16 mouse cellular contexts compared by ENCODE assay signal in the genomic region with DNA sequence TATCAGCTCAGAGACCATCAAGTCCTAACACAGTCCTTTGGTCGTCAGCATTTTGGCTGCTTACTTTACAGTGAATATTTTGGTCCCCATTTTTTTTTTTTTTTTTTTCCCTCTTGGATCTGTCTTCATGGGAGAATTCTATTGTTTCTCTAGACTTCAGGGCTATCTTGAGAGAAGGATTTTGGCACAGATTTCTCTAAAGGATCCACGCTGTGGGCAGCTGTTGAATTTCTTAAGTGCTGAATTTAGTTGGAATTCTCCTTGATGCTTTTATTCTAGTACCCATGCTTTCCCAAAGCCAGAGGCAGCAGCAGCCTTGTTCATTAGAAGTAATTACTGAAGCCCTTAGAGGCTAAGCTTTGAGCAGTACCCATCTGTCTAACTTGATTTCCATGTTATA.
DNase-seq lines count a peak whose midpoint lies in the region; TF ChIP-seq lines count a peak whose summit lies in the region.
"Had no signal": no experiment of that assay in that cellular context is flagged by ENCODE, and none has a peak within 500 bp of the region (broad histone marks: within the 10 kb centered on the region; RNA-seq: fewer than 3 reads in every experiment).

No protein-coding gene starts in this region.

- no peaks in the 10 kb centered on the region for H3K27me3 ChIP-seq in myocyte (ENCODE audit: control insufficient read depth, insufficient read depth, insufficient read length)
- H3K27me3 ChIP-seq in forebrain, embryonic 10.5 days (ENCODE audit: poor library complexity, severe bottlenecking), result no peaks in the 10 kb centered on the region
- H3K27me3 ChIP-seq: embryonic facial prominence, embryonic 12.5 days; forebrain, embryonic 12.5 days had no signal

- H3ac ChIP-seq in myocyte (ENCODE audit: control insufficient read depth, insufficient read length), result no peak overlapping the region

- H3K4me3 ChIP-seq in layer of hippocampus, adult 2 months, result no peak overlapping the region
- H3K4me3 ChIP-seq in myocyte, result no peak overlapping the region
- no peak overlapping the region for H3K4me3 ChIP-seq in forebrain, embryonic 10.5 days
- H3K4me3 ChIP-seq: embryonic facial prominence, embryonic 10.5 days; embryonic facial prominence, embryonic 12.5 days; forebrain, embryonic 12.5 days had no signal

- no peaks in the 10 kb centered on the region for H3K36me3 ChIP-seq in myocyte (ENCODE audit: control insufficient read depth, insufficient read depth)
- no peaks in the 10 kb centered on the region for H3K36me3 ChIP-seq in forebrain, embryonic 10.5 days (replicated peaks)
- H3K36me3 ChIP-seq: embryonic facial prominence, embryonic 10.5 days; embryonic facial prominence, embryonic 12.5 days; forebrain, embryonic 12.5 days had no signal

- H3K4me2 ChIP-seq in myocyte (ENCODE audit: low read depth), result peak overlapping the region; percentile 5
- H3K4me2 ChIP-seq: embryonic facial prominence, embryonic 12.5 days; forebrain, embryonic 12.5 days had no signal

- peak overlapping the region; percentile 21; the same call in 1 of the 2 replicates for H3K27ac ChIP-seq in layer of hippocampus, adult 2 months
- H3K27ac ChIP-seq in forebrain, embryonic 10.5 days, result no peak overlapping the region
- H3K27ac ChIP-seq: embryonic facial prominence, embryonic 10.5 days; embryonic facial prominence, embryonic 12.5 days; forebrain, embryonic 12.5 days had no signal

- no peaks in the 10 kb centered on the region for H3K4me1 ChIP-seq in forebrain, embryonic 10.5 days
- H3K4me1 ChIP-seq: embryonic facial prominence, embryonic 10.5 days; embryonic facial prominence, embryonic 12.5 days; forebrain, embryonic 12.5 days had no signal

- no peak for TF ChIP-seq POLR2A in myocyte (IDR thresholded peaks at IDR 0.05; ENCODE audit: insufficient read length, low read depth)

- no peak for DNase-seq in layer of hippocampus, adult 2 months (ENCODE audit: low spot score in 2 of 2)
- no peak for DNase-seq in layer of hippocampus, postnatal 10 days (ENCODE audit: low spot score in 2 of 2)
- DNase-seq in brain, adult 2 months (ENCODE audit: low read depth, low spot score), result peak; percentile 51
- no peak for DNase-seq in forebrain, embryonic 10.5 days (ENCODE audit: extremely low spot score, low spot score)
- DNase-seq: adrenal gland, adult 2 months; adrenal gland, postnatal 10 days; adrenal gland, postnatal 25 days; cerebellum, adult 11-12 months; cerebellum, adult 2 months; cerebellum, adult 9-10 months; cerebellum, postnatal 10 days; cerebellum, postnatal 25 days had no signal

- 68% methylated on average over 2 of the region's 2 CpGs for WGBS in forebrain, embryonic 10.5 days

- peaks cover 18% of the 10 kb centered on the region for H3K79me2 ChIP-seq in myocyte (ENCODE audit: control insufficient read depth, insufficient read depth)

- H3K9me3 ChIP-seq in forebrain, embryonic 10.5 days, result peaks cover 12% of the 10 kb centered on the region; the same call in 1 of the 2 replicates
- H3K9me3 ChIP-seq: embryonic facial prominence, embryonic 10.5 days; embryonic facial prominence, embryonic 12.5 days; forebrain, embryonic 12.5 days had no signal

- TF ChIP-seq CTCF in layer of hippocampus, adult 2 months (conservative IDR thresholded peaks at IDR 0.05), result no peak

TF ChIP-seq in myocyte, 11 proteins besides CTCF, POLR2A, EP300 and RAD21:
- no peak for TF ChIP-seq E2F4 (IDR thresholded peaks at IDR 0.05; ENCODE audit: insufficient read depth)
- no peak for TF ChIP-seq CEBPB (IDR thresholded peaks at IDR 0.05; ENCODE audit: insufficient read depth, poor library complexity, severe bottlenecking)
- no peak for TF ChIP-seq USF1 (IDR thresholded peaks at IDR 0.05; ENCODE audit: low read depth)
- TF ChIP-seq REST (IDR thresholded peaks at IDR 0.05; ENCODE audit: insufficient read depth, insufficient read length), result no peak
- TF ChIP-seq MAX (IDR thresholded peaks at IDR 0.05; ENCODE audit: low read depth), result no peak
- no peak for TF ChIP-seq TCF3 (IDR thresholded peaks at IDR 0.05; ENCODE audit: insufficient read length, low read depth)
- no peak for TF ChIP-seq MYOG (IDR thresholded peaks at IDR 0.05; ENCODE audit: control insufficient read depth in 1 of 3, insufficient read depth in 1 of 3, insufficient read length in 2 of 3, low read depth in 2 of 3)
- TF ChIP-seq MYOD1 (IDR thresholded peaks at IDR 0.05; ENCODE audit: control insufficient read depth in 1 of 3, insufficient read length in 2 of 3, low read depth in 2 of 3), result no peak
- no peak for TF ChIP-seq SRF (IDR thresholded peaks at IDR 0.05; ENCODE audit: control insufficient read depth, insufficient read length, low read depth)
- TF ChIP-seq POLR2AphosphoS2 (IDR thresholded peaks at IDR 0.05; ENCODE audit: insufficient read length, low read depth), result no peak
- TF ChIP-seq TCF12 (IDR thresholded peaks at IDR 0.05; ENCODE audit: insufficient read depth, poor library complexity, severe bottlenecking), result no peak
